Mouse (Mus musculus): ENCODE results near the gene Teddm1a. TPM values are rescaled to one million over a fixed set of nuclear protein-coding genes. Genes with fewer than 3 reads are reported as not detected.

Teddm1a gene
- polyA plus RNA-seq, 1 experiment = not detected

DNA sequence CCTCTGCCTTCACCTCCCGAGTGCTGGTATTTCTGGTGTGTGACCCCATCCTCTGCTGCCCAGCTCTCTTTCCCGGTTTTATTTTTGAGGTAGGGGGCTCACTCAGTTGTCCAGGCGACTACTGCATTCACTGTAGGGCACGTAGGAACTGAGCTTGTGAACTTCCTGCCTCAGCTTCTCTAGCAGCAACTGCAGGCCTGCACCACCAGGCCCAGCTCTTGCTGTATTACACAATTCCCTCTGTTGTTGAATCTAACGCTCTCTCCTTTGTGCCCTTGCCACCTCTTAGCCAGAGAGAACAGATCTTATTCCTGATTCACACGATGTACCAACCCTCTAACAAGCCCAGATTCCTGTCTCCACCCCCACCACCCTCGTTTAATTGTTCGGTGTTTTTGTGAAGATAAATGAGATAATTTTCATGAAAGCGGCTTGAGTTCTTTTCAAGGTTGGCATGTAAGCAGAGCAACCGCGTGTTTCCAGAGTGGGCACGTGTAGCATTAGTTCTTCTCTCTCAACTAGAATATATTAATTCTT is 44.4 kb downstream of the Teddm1a start:
- Histone ChIP-seq H3K27me3 (ENCODE audit: control insufficient read depth) (no peaks in the 10 kb centered on the region), H3K9me3 (ENCODE audit: control insufficient read depth, low read length) (peaks cover 3% of the 10 kb centered on the region; the same call in 1 of the 2 replicates), H3K4me3 (replicated peaks) (no peak overlapping the region), H3K36me3 (ENCODE audit: control insufficient read depth) (no peaks in the 10 kb centered on the region), H3K4me1 (ENCODE audit: control insufficient read depth) (peaks cover 8% of the 10 kb centered on the region)
- TF ChIP-seq GATA1 (IDR thresholded peaks at IDR 0.05; ENCODE audit: low read length) (no peak), TAL1 (IDR thresholded peaks at IDR 0.05; ENCODE audit: low read length) (no peak)

- Histone ChIP-seq H3K27me3 (ENCODE audit: control insufficient read depth) (no peaks in the 10 kb centered on the region), H3K9me3 (ENCODE audit: control insufficient read depth, low read length) (peaks cover 3% of the 10 kb centered on the region; the same call in 1 of the 2 replicates), H3K4me3 (replicated peaks) (no peak overlapping the region), H3K36me3 (ENCODE audit: control insufficient read depth) (no peaks in the 10 kb centered on the region), H3K4me1 (ENCODE audit: control insufficient read depth) (peaks cover 8% of the 10 kb centered on the region)
- TF ChIP-seq TAL1 (IDR thresholded peaks at IDR 0.05; ENCODE audit: low read length) (no peak), GATA1 (IDR thresholded peaks at IDR 0.05; ENCODE audit: low read length) (no peak)
These were observed 45.5 kb downstream of the Teddm1a start for GRCm38 (mm10) chr1:153937025-153937424.

- TF ChIP-seq GATA1 (IDR thresholded peaks at IDR 0.05; ENCODE audit: low read length) = no peak
- no peak for TF ChIP-seq TAL1 (IDR thresholded peaks at IDR 0.05; ENCODE audit: low read length)
- Histone ChIP-seq H3K9me3 (ENCODE audit: control insufficient read depth, low read length) (peaks cover 3% of the 10 kb centered on the region; the same call in 1 of the 2 replicates), H3K4me3 (replicated peaks) (no peak overlapping the region), H3K36me3 (ENCODE audit: control insufficient read depth) (no peaks in the 10 kb centered on the region), H3K4me1 (ENCODE audit: control insufficient read depth) (peaks cover 8% of the 10 kb centered on the region), H3K27me3 (ENCODE audit: control insufficient read depth) (no peaks in the 10 kb centered on the region)
These were observed 49.4 kb downstream of the Teddm1a start for GRCm38 (mm10) chr1:153940986-153941385.

Other genes with a start within 250 kb of the Teddm1a start
- gene Rgs8, start 238.7 kb upstream of the Teddm1a start, polyA plus RNA-seq (2012) = not detected in 2 replicates
- gene Rgs16, start 151.4 kb upstream of the Teddm1a start, polyA plus RNA-seq (2012) = not detected in 2 replicates
- 0.71 and 1.4 TPM in 2 replicates for gene Rnasel, start 142.3 kb upstream of the Teddm1a start, polyA plus RNA-seq (2012)
- not detected in 2 replicates for gene Rgsl1, start 47.6 kb upstream of the Teddm1a start, polyA plus RNA-seq (2012)
- gene Teddm1b, start 17.4 kb upstream of the Teddm1a start, polyA plus RNA-seq (2012) = not detected in 2 replicates
- 13.8 and 16.9 TPM in 2 replicates for gene Glul, start 8.2 kb downstream of the Teddm1a start, polyA plus RNA-seq (2012)
- 0.08 and 0.23 TPM in 2 replicates for gene Teddm2, start 8.5 kb downstream of the Teddm1a start, polyA plus RNA-seq (2012)

Data from erythroblast, embryonic 14.5 days (primary cell).